Mouse (Mus musculus) inflammation-experienced regulatory T-cells (primary cell): ENCODE data around the gene Milr1. TPM values are rescaled to one million over a fixed set of nuclear protein-coding genes. Genes with fewer than 3 reads are reported as not detected.

Experiments used
- polyA plus RNA-seq, 2 experiments: library from polyadenylated mRNA; unstranded; fragments of 100-300 nt; shearing (Covaris generic); gene quantifications; one replicate each; pipeline ENCODE4 v1.2.1; 2017

Milr1 gene
- 1 to 10 TPM; 7.1 to 7.6 TPM for polyA plus RNA-seq

GRCm38 (mm10) chr11:106751039-106752018 is at the start of gene Milr1:
Milr1 (plus strand) TSS chr11:106751226.

GRCm38 (mm10) chr11:106750121-106750751 is 790 bp upstream of the Milr1 start, which contains the start of gene Pecam1:
Pecam1 (minus strand) TSS chr11:106750628.

GRCm38 (mm10) chr11:106779388-106780088 is 28.5 kb downstream of the Milr1 start, which contains the start of gene Polg2:
Polg2 (minus strand) TSS chr11:106779537.

DNA sequence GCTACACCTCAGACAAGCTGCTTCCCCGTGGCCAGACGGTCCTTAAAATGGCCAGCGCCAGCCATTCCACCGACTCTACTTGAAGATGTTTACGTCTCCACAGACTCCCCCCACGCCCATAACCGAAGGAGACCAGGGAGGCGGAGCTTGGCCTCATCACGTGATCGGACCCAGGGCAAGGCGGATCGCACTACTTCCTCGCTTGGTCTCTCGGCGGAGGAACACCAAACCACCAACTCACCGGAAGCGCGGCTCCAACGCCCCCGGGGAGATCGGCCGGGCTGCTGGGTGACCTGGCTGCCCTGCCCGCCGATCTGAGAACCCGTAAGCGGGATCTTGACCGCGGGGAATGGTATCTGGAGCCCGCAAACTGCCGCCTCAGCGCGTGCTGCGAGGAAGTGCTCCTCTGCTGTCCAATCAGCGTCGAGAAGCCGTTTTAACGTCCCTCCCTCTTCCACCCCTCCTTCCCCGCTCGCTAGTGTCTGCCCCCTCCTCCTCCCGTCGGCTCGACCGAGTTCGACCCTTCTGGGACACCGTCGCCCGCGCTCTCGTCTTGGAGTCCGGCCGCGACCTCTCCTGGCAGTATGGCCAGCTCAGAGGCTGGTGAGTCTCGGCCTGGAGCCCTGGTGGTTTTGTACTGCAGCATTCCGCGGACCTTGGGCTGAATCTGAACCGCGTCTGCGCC is 37.9 kb downstream of the Milr1 start, which contains the start of the genes Ddx5 and Cep95:
TSS of gene Ddx5 (minus strand) at position 411 of the 685 bp plus-strand sequence.
TSS of gene Cep95 (plus strand) at position 478 of the 685 bp plus-strand sequence.

Other genes with a start within 250 kb of the Milr1 start
- 10 to 100 TPM; 24.2 to 25.5 TPM for gene Tex2, start 137.8 kb upstream of the Milr1 start, polyA plus RNA-seq
- gene Pecam1, start 598 bp upstream of the Milr1 start, polyA plus RNA-seq, result 10 to 100 TPM; 85.1 to 93.5 TPM
- gene Polg2, start 28.3 kb downstream of the Milr1 start, polyA plus RNA-seq, result 10 to 100 TPM; 17.2 to 21.6 TPM
- gene Ddx5, start 38.0 kb downstream of the Milr1 start, polyA plus RNA-seq, result 100 to 1,000 TPM; 830 to 917 TPM
- gene Cep95, start 38.0 kb downstream of the Milr1 start, polyA plus RNA-seq, result 10 to 100 TPM; 43.1 to 48.4 TPM
- gene Smurf2, start 169.5 kb downstream of the Milr1 start, polyA plus RNA-seq, result 10 to 100 TPM; 20.0 to 33.9 TPM
- gene Kpna2, start 248.3 kb downstream of the Milr1 start, polyA plus RNA-seq, result 10 to 100 TPM; 59.7 to 73.1 TPM